Mouse (Mus musculus): Measurements from ENCODE around the gene Vgll4. TPM values are rescaled to one million over a fixed set of nuclear protein-coding genes. Genes with fewer than 3 reads are reported as not detected.

Vgll4 gene
- total and polyA plus RNA-seq, 3 experiments: 22.3 to 24.7 (median 23.5) TPM

- peak; percentile 40 to 68 for DNase-seq
- Histone ChIP-seq H3K4me3 (no peak overlapping the region), H3K9ac (ENCODE audit: low read depth, low read length) (no peak overlapping the region), H3K36me3 (ENCODE audit: control insufficient read depth, insufficient read depth, low read length) (no peaks in the 10 kb centered on the region), H3K79me2 (replicated peaks; ENCODE audit: control insufficient read depth, insufficient read depth, low read length) (no peaks in the 10 kb centered on the region), H3K4me1 (ENCODE audit: control insufficient read depth, insufficient read depth, low read length) (peaks cover 25% of the 10 kb centered on the region), H3K27me3 (ENCODE audit: control insufficient read depth, insufficient read depth, low read length) (no peaks in the 10 kb centered on the region), H3K27ac (peak overlapping the region; percentile 77)
- intact Hi-C loops (cut with DNase I): loop anchor here (1.0 kb wide), 1 partner anchor 57 kb away; no protein-coding TSS in a partner anchor
- 52% methylated on average over 6 of the region's 6 CpGs for WGBS
- TF ChIP-seq CTCF (IDR thresholded peaks at IDR 0.05) (no peak), EP300 (IDR thresholded peaks at IDR 0.05; ENCODE audit: insufficient read depth, low read depth, low read length) (peak; percentile 93), POLR2A (IDR thresholded peaks at IDR 0.05; ENCODE audit: insufficient read depth, low read depth, low read length) (0 out of 2 replicates have a peak, but pooled peaks have one; percentile 12)
Observed at GRCm38 (mm10) chr6:114818471-114818870, 151.3 kb downstream of the Vgll4 start.

- H3K27ac ChIP-seq: peak overlapping the region; percentile 77
- H3K9ac ChIP-seq (ENCODE audit: low read depth, low read length): no peak overlapping the region
- H3K36me3 ChIP-seq (ENCODE audit: control insufficient read depth, insufficient read depth, low read length): no peaks in the 10 kb centered on the region
- DNase-seq: peak; percentile 42 to 51
- H3K79me2 ChIP-seq (replicated peaks; ENCODE audit: control insufficient read depth, insufficient read depth, low read length): no peaks in the 10 kb centered on the region
- 26% methylated on average over 11 of the region's 11 CpGs for WGBS
- intact Hi-C loops (cut with DNase I): loop anchor here (1.0 kb wide), 1 partner anchor 57 kb away; no protein-coding TSS in a partner anchor
- no peak for TF ChIP-seq CTCF (IDR thresholded peaks at IDR 0.05)
- no peak for TF ChIP-seq POLR2A (IDR thresholded peaks at IDR 0.05; ENCODE audit: insufficient read depth, low read depth, low read length)
- TF ChIP-seq EP300 (IDR thresholded peaks at IDR 0.05; ENCODE audit: insufficient read depth, low read depth, low read length): no peak
- no peak overlapping the region for H3K4me3 ChIP-seq
- no peaks in the 10 kb centered on the region for H3K27me3 ChIP-seq (ENCODE audit: control insufficient read depth, insufficient read depth, low read length)
- H3K4me1 ChIP-seq (ENCODE audit: control insufficient read depth, insufficient read depth, low read length): peaks cover 26% of the 10 kb centered on the region
Observed at GRCm38 (mm10) chr6:114817948-114818347, 151.8 kb downstream of the Vgll4 start.

DNA sequence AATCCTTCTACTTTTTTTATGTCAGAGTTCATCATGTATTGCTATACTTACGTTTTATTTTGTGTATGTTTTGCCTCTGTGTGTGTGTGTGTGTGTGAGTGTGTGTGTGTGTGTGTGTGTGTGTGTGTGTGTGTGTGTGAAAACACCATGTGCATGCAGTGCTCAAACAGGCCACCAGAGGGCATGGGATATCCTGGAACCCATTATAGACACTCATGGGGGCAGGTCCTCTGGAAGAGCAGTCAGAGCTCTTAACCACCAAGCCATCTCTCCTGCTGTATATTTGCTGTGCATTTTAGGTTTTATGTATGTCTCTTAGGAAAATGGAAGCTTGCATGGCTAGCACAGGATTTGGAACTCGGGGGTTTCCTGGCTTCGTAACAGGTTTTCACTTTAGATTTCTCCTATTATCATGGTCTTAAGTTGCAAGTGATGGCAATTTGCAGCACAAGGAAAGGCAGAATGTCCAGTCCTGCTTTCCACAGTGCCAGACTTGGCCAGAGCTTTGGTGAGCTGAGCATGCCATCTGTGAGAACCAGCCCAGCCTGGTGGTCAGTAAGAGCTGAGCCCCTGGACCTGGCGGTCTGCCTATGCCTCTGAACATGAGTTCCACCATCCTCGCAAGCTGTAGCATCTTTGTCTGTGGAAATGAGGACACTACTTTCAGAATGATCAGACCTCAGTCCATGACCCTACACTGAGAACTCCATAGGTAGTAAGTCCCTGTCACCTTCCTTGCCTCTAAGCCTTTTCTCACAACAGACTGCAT lies 154.7 kb downstream of the Vgll4 start:
- no peak for DNase-seq
- intact Hi-C loops (cut with DNase I): loop anchor here (2.0 to 5.0 kb wide), 2 partner anchors 93 to 112 kb away; no protein-coding TSS in a partner anchor
- Histone ChIP-seq H3K4me1 (ENCODE audit: control insufficient read depth, insufficient read depth, low read length) (peaks cover 14% of the 10 kb centered on the region), H3K79me2 (replicated peaks; ENCODE audit: control insufficient read depth, insufficient read depth, low read length) (no peaks in the 10 kb centered on the region), H3K4me3 (no peak overlapping the region), H3K36me3 (ENCODE audit: control insufficient read depth, insufficient read depth, low read length) (no peaks in the 10 kb centered on the region), H3K27ac (no peak overlapping the region), H3K27me3 (ENCODE audit: control insufficient read depth, insufficient read depth, low read length) (no peaks in the 10 kb centered on the region), H3K9ac (ENCODE audit: low read depth, low read length) (no peak overlapping the region)
- 97% methylated on average over 5 of the region's 5 CpGs for WGBS
- no peak for TF ChIP-seq POLR2A (IDR thresholded peaks at IDR 0.05; ENCODE audit: insufficient read depth, low read depth, low read length)
- peak; percentile 36 for TF ChIP-seq CTCF (IDR thresholded peaks at IDR 0.05)

DNA sequence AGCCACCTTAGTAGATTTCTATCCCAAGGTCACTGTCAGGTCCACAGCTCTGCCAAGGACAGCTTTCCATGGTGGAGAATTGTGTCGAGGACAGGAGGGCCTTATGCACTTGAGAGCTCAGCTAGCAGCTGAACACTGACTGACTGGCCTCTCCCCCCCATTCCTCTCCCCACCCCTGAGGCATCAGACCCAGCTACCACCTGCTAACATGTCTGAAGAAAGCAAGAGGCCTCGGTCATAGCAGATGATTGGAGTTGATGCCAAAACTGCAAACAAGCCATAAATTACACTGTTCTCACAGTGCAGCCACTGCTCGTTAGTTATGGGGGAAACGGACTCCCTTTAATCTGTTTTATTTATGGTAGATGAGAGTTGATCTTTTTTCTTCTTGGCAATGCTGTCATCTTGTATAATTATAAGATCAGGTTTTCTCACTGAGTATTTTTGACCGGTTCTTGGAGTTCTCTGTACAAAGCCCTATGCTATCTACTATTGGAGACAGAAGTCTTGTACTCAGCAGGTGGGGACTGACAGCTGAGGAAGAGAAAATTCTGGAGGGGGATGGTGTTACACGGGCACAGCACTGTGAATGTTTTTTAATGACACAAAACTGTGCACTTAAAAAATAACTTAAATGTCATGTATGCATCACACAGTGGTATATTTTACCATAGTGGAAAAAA lies 155.5 kb downstream of the Vgll4 start:
- no peaks in the 10 kb centered on the region for H3K27me3 ChIP-seq (ENCODE audit: control insufficient read depth, insufficient read depth, low read length)
- 76% methylated on average over 6 of the region's 6 CpGs for WGBS
- no peak for DNase-seq
- no peaks in the 10 kb centered on the region for H3K36me3 ChIP-seq (ENCODE audit: control insufficient read depth, insufficient read depth, low read length)
- no peaks in the 10 kb centered on the region for H3K79me2 ChIP-seq (replicated peaks; ENCODE audit: control insufficient read depth, insufficient read depth, low read length)
- no peak overlapping the region for H3K9ac ChIP-seq (ENCODE audit: low read depth, low read length)
- no peak overlapping the region for H3K27ac ChIP-seq
- intact Hi-C loops (cut with DNase I): loop anchor here (2.0 to 5.0 kb wide), 2 partner anchors 92 to 112 kb away; no protein-coding TSS in a partner anchor
- no peak overlapping the region for H3K4me3 ChIP-seq
- H3K4me1 ChIP-seq (ENCODE audit: control insufficient read depth, insufficient read depth, low read length): peaks cover 11% of the 10 kb centered on the region
- no peak for TF ChIP-seq CTCF (IDR thresholded peaks at IDR 0.05)
- no peak for TF ChIP-seq POLR2A (IDR thresholded peaks at IDR 0.05; ENCODE audit: insufficient read depth, low read depth, low read length)
- no peak for TF ChIP-seq EP300 (IDR thresholded peaks at IDR 0.05; ENCODE audit: insufficient read depth, low read depth, low read length)

DNA sequence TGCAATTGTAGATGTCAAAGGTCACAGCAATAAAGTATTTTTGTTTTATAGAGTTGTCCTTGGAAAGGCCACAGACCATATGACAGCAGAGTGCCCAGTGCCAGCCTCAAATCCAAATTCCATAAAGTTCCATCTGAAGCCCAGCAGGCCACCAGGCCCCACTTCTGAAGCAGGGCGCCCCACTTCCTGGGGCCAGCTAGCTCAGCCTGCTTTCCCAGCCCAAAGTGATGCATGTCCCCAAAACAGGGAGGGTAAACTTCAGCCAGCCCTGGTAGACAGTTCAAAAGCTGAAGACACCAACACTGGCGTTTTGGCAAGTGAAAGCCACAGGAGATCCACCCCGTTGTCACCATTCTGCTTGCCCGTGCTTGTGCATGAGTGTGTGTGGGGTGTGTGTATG lies 157.0 kb downstream of the Vgll4 start:
- H3K36me3 ChIP-seq (ENCODE audit: control insufficient read depth, insufficient read depth, low read length): no peaks in the 10 kb centered on the region
- H3K79me2 ChIP-seq (replicated peaks; ENCODE audit: control insufficient read depth, insufficient read depth, low read length): no peaks in the 10 kb centered on the region
- no peaks in the 10 kb centered on the region for H3K27me3 ChIP-seq (ENCODE audit: control insufficient read depth, insufficient read depth, low read length)
- no peak overlapping the region for H3K27ac ChIP-seq
- intact Hi-C loops (cut with DNase I): loop anchor here (5.0 kb wide), 1 partner anchor 90 kb away; no protein-coding TSS in a partner anchor
- peak in 1 of 2 experiments; percentile 27 for DNase-seq
- no peak overlapping the region for H3K9ac ChIP-seq (ENCODE audit: low read depth, low read length)
- no peak overlapping the region for H3K4me3 ChIP-seq
- 85% methylated on average over 4 of the region's 4 CpGs for WGBS
- peaks cover 4% of the 10 kb centered on the region for H3K4me1 ChIP-seq (ENCODE audit: control insufficient read depth, insufficient read depth, low read length)
- TF ChIP-seq EP300 (IDR thresholded peaks at IDR 0.05; ENCODE audit: insufficient read depth, low read depth, low read length): no peak
- TF ChIP-seq POLR2A (IDR thresholded peaks at IDR 0.05; ENCODE audit: insufficient read depth, low read depth, low read length): no peak
- TF ChIP-seq CTCF (IDR thresholded peaks at IDR 0.05): no peak

All from heart, adult 2 months (tissue).